Mouse (Mus musculus) G1E (cell line): ENCODE results near the gene Ablim1.

Experiments
- CTCF ChIP-seq: IDR thresholded peaks from 2 replicates; pipeline ENCODE4 v1.5.1; 2012; ENCODE audit warnings: low read depth, low read length, inconsistent platforms, mixed read lengths
- GATA1 ChIP-seq: IDR thresholded peaks from 2 replicates; pipeline ENCODE4 v1.6.1; 2012; ENCODE audit warnings: borderline replicate concordance, low read length, inconsistent platforms, mixed read lengths

DNA sequence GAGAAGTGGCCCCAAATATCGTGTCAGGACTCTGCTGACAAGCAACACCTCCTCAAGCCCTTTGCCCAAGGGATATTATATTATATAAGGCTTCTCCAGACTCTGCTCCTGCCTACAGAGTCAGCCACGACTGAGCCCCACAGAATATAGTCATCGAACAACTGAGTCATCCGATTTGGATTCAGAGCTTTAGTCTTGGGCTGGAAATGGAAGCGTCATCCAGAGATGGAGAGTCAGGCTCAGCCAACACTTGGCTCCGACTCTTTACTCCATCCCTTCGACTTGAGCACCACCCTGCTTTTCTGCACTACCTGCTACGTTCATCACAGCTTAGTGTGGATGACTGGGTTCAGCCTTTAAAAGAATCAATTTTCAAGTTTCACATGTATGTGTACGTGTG lies 17.3 kb downstream of the Ablim1 start:
- TF ChIP-seq CTCF, result no peak
- no peak for TF ChIP-seq GATA1
